Mouse (Mus musculus) heart, postnatal 0 days (tissue): Measurements from ENCODE around the gene Cops4. TPM values are rescaled to one million over a fixed set of nuclear protein-coding genes. Genes with fewer than 3 reads are reported as not detected.
A peak's percentile ranks its signal among the peaks of the same experiment; 100 is the strongest.

Source experiments
- ATAC-seq: fragments of 200-750 bp; cut with Nextera tagmentation; 2 replicates; pipeline ENCODE4 v1.8.0; 2017; ENCODE audit warnings: low read depth, moderate number of reproducible peaks, moderate library complexity; ENCODE audit not compliant: insufficient read depth
- DNase-seq: peaks from one replicate; pipeline ENCODE4 v3.0.0-alpha.2; 2016; ENCODE audit warnings: low spot score
- H3K27ac ChIP-seq: fragments of 300-500 bp; sonication (generic); 2 replicates; pipeline ENCODE4 v1.5.1; 2014; ENCODE audit warnings: low read depth, mild to moderate bottlenecking
- H3K27me3 ChIP-seq: fragments of 300-500 bp; sonication (generic); 2 replicates; pipeline ENCODE4 v1.6.1; 2014; ENCODE audit warnings: low read length, mixed read lengths; ENCODE audit not compliant: control insufficient read depth, insufficient read depth
- H3K36me3 ChIP-seq: fragments of 300-500 bp; sonication (generic); replicated peaks from 2 replicates; pipeline ENCODE4 v1.6.1; 2014; ENCODE audit warnings: low read length, mixed read lengths; ENCODE audit not compliant: control insufficient read depth, insufficient read depth
- H3K4me1 ChIP-seq: fragments of 300-500 bp; sonication (generic); 2 replicates; pipeline ENCODE4 v1.6.1; 2014; ENCODE audit warnings: antibody characterized with exemption; ENCODE audit not compliant: control insufficient read depth, insufficient read depth
- H3K4me2 ChIP-seq: fragments of 300-500 bp; sonication (generic); 2 replicates; pipeline ENCODE4 v1.6.1; 2014; ENCODE audit warnings: low read depth, mild to moderate bottlenecking, low read length, moderate library complexity
- H3K4me3 ChIP-seq: fragments of 300-500 bp; sonication (generic); 2 replicates; pipeline ENCODE4 v1.5.1; 2014; ENCODE audit warnings: low read depth, low read length
- H3K9ac ChIP-seq: fragments of 300-500 bp; sonication (generic); replicated peaks from 2 replicates; pipeline ENCODE4 v1.6.1; 2014; ENCODE audit warnings: low read depth, low read length, mixed read lengths
- H3K9me3 ChIP-seq: fragments of 300-500 bp; sonication (generic); replicated peaks from 2 replicates; pipeline ENCODE4 v1.6.1; 2016; ENCODE audit warnings: low read length; ENCODE audit not compliant: control insufficient read depth
- CTCF ChIP-seq: IDR thresholded peaks from 2 replicates; pipeline ENCODE4 v1.5.1; 2016; ENCODE audit warnings: antibody characterized with exemption, control low read depth, low read depth
- EP300 ChIP-seq: IDR thresholded peaks from 2 replicates; pipeline ENCODE4 v1.6.1; 2016; ENCODE audit warnings: antibody characterized with exemption, low read depth
- WGBS: fragments of 180-500 bp; shearing (Covaris S2); extraction: QIAGEN DNeasy Blood & Tissue Kit; methylation state at CpG from one replicate; pipeline ENCODE4 v1.1.7; 2014; 5-methylcytosine and 5-hydroxymethylcytosine counted together
- polyA plus RNA-seq: library from polyadenylated mRNA; unstranded; fragments of >200 nt; fragmentation: Nextera tagmentation; extraction: Ambion mirVana; gene quantifications from 2 replicates; pipeline ENCODE4 v1.2.1, GENCODE M21; 2015
- total RNA-seq: library from RNA; depleted of rRNA; stranded (reverse); fragments of >200 nt; gene quantifications from 2 replicates; pipeline ENCODE4 v1.2.3, GENCODE M21; 2014; ENCODE audit warnings: low replicate concordance

Cops4 gene
- total and polyA plus RNA-seq, 2 experiments from 2014 or later = 118 to 143 TPM

GRCm38 (mm10) chr5:100546294-100547080, 28.4 kb downstream of the Cops4 start:
- peak; percentile 33 for TF ChIP-seq CTCF
- no peak for TF ChIP-seq EP300
- H3K9ac ChIP-seq = no peak overlapping the region
- H3K4me2 ChIP-seq = no peak overlapping the region
- no peak overlapping the region for H3K27ac ChIP-seq
- H3K4me1 ChIP-seq = no peaks in the 10 kb centered on the region
- H3K27me3 ChIP-seq = no peaks in the 10 kb centered on the region
- ATAC-seq (no peak), DNase-seq (no peak)
- 82% methylated on average over 6 of the region's 6 CpGs for WGBS
- no peak overlapping the region for H3K4me3 ChIP-seq
- H3K36me3 ChIP-seq = peaks cover 71% of the 10 kb centered on the region
- 0 out of 2 replicates have a peak, but pooled peaks cover 4% of the 10 kb centered on the region for H3K9me3 ChIP-seq

- WGBS = 92% methylated on average over 2 of the region's 2 CpGs
- H3K36me3 ChIP-seq = peaks cover 55% of the 10 kb centered on the region
Measured at GRCm38 (mm10) chr5:100548236-100548635, 30.1 kb downstream of the Cops4 start.

GRCm38 (mm10) chr5:100549311-100549710, 31.2 kb downstream of the Cops4 start:
- Histone ChIP-seq H3K4me3 (no peak overlapping the region), H3K4me1 (no peaks in the 10 kb centered on the region), H3K4me2 (no peak overlapping the region), H3K9ac (no peak overlapping the region), H3K36me3 (peaks cover 46% of the 10 kb centered on the region), H3K27me3 (no peaks in the 10 kb centered on the region), H3K27ac (no peak overlapping the region), H3K9me3 (0 out of 2 replicates have a peak, but pooled peaks cover 4% of the 10 kb centered on the region)
- WGBS = 92% methylated on average over 4 of the region's 4 CpGs
- no peak for TF ChIP-seq CTCF
- no peak for TF ChIP-seq EP300
- ATAC-seq = no peak
- DNase-seq = no peak

More at GRCm38 (mm10) chr5:100548236-100548635, 30.1 kb downstream of the Cops4 start:
- no peaks in the 10 kb centered on the region for H3K4me1 ChIP-seq
- ATAC-seq (no peak), DNase-seq (no peak)
- H3K27ac ChIP-seq = no peak overlapping the region
- H3K4me3 ChIP-seq = no peak overlapping the region
- H3K9me3 ChIP-seq = 0 out of 2 replicates have a peak, but pooled peaks cover 4% of the 10 kb centered on the region
- H3K27me3 ChIP-seq = no peaks in the 10 kb centered on the region
- TF ChIP-seq EP300 (no peak), CTCF (no peak)
- H3K9ac ChIP-seq = no peak overlapping the region
- H3K4me2 ChIP-seq = no peak overlapping the region

- Histone ChIP-seq H3K9ac (no peak overlapping the region), H3K36me3 (peaks cover 42% of the 10 kb centered on the region), H3K4me1 (no peaks in the 10 kb centered on the region), H3K27ac (no peak overlapping the region), H3K9me3 (0 out of 2 replicates have a peak, but pooled peaks cover 4% of the 10 kb centered on the region), H3K4me2 (no peak overlapping the region), H3K4me3 (no peak overlapping the region), H3K27me3 (no peaks in the 10 kb centered on the region)
- TF ChIP-seq CTCF (no peak), EP300 (no peak)
- WGBS = 87% methylated on average over 1 of the region's 1 CpGs
- DNase-seq (no peak), ATAC-seq (no peak)
Measured at GRCm38 (mm10) chr5:100550151-100550550, 32.0 kb downstream of the Cops4 start.

GRCm38 (mm10) chr5:100551952-100552351, 33.8 kb downstream of the Cops4 start:
- WGBS = 58% methylated on average over 2 of the region's 2 CpGs
- Histone ChIP-seq H3K27ac (no peak overlapping the region), H3K4me1 (no peaks in the 10 kb centered on the region), H3K36me3 (peaks cover 24% of the 10 kb centered on the region), H3K4me3 (no peak overlapping the region), H3K4me2 (no peak overlapping the region), H3K9me3 (0 out of 2 replicates have a peak, but pooled peaks cover 4% of the 10 kb centered on the region), H3K9ac (no peak overlapping the region), H3K27me3 (no peaks in the 10 kb centered on the region)
- TF ChIP-seq CTCF = no peak
- no peak for TF ChIP-seq EP300
- no peak for DNase-seq
- ATAC-seq = no peak

- Histone ChIP-seq H3K27me3 (no peaks in the 10 kb centered on the region), H3K4me1 (no peaks in the 10 kb centered on the region), H3K27ac (no peak overlapping the region), H3K9ac (no peak overlapping the region), H3K9me3 (0 out of 2 replicates have a peak, but pooled peaks cover 4% of the 10 kb centered on the region), H3K4me2 (no peak overlapping the region), H3K4me3 (no peak overlapping the region), H3K36me3 (peaks cover 10% of the 10 kb centered on the region; the same call in 1 of the 2 replicates)
- 50% methylated on average over 8 of the region's 8 CpGs for WGBS
- ATAC-seq (no peak), DNase-seq (no peak)
- TF ChIP-seq EP300 (no peak), CTCF (no peak)
Measured at GRCm38 (mm10) chr5:100553426-100553825, 35.3 kb downstream of the Cops4 start.
